Mouse (Mus musculus) megakaryocyte, embryonic 14.5 days (primary cell): ENCODE measurements around the gene Slc7a6os.

Experiments used
- FLI1 ChIP-seq: IDR thresholded peaks from 2 replicates; pipeline ENCODE4 v1.6.1; 2012; ENCODE audit warnings: low read length, inconsistent platforms, mixed read lengths
- GATA1 ChIP-seq: IDR thresholded peaks from 3 replicates; pipeline ENCODE4 v1.6.1; 2012; ENCODE audit warnings: mixed read lengths, low read length, inconsistent platforms, borderline replicate concordance

DNA sequence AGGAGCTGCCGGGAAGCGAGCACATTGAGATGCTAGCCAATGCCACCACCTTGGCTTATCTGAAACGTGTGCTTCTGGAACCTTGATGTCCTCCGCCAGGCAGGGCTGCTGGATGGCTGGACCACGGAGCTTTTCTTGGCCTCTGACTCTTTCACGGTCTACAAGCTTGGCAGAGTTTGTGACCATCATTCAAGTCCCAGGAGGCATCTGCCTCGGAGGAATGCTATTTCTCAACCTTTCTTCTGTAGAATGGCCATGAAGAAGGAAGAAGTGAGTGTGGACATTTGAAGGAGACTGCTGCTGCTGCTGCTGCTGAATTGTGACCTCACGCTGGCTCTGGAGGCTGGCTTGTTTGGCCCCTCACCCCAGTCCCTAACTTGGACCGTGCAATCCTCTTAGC is 47.5 kb downstream of the Slc7a6os start:
- TF ChIP-seq GATA1 = no peak
- no peak for TF ChIP-seq FLI1
